Mouse (Mus musculus) heart, adult 2 months (tissue): ENCODE data around the gene Lect2.

Source experiments
- CTCF ChIP-seq: fragments of 200-600 bp; IDR thresholded peaks from 2 replicates; pipeline ENCODE4 v1.8.1; 2022; ENCODE audit warnings: antibody characterized with exemption, mild to moderate bottlenecking, moderate library complexity
- EP300 ChIP-seq: fragments of 200-500 bp; IDR thresholded peaks from 2 replicates; pipeline ENCODE4 v1.6.1; 2011; ENCODE audit warnings: low read depth, low read length, control low read depth; ENCODE audit not compliant: insufficient read depth
- POLR2A ChIP-seq: fragments of 200-500 bp; IDR thresholded peaks from 2 replicates; pipeline ENCODE4 v1.6.1; 2011; ENCODE audit warnings: mild to moderate bottlenecking, low read depth, low read length, control low read depth; ENCODE audit not compliant: insufficient read depth

DNA sequence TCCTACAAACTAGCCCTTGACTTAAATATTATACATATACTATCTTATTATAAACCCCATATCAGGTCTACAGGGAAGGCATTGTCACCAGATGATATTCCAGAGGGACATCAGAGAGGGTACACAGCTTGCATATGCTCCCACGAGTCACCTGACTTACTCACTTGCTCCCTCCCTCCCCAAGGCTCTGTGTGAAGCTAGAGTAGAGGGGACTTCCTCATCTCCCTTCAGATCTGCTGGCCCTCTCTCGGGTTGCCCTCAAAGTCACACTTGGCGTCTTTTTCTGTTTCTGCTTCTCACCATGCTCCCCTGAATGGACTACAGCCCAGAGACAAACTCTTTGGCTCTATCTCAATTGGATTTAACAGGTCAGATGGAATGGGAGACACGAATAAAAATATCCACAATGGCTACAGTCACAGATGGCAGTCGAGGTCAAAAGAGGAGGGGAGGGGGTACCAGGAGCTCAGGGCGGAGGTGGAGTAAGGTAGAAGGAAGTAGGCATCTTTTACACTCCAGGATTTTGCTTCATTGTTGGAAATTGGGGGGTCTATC, 46.4 kb downstream of the Lect2 start:
- TF ChIP-seq CTCF, result no peak
- TF ChIP-seq EP300, result no peak
- no peak for TF ChIP-seq POLR2A
